ENCODE assay signal across 15 mouse cellular contexts in the genomic region with DNA sequence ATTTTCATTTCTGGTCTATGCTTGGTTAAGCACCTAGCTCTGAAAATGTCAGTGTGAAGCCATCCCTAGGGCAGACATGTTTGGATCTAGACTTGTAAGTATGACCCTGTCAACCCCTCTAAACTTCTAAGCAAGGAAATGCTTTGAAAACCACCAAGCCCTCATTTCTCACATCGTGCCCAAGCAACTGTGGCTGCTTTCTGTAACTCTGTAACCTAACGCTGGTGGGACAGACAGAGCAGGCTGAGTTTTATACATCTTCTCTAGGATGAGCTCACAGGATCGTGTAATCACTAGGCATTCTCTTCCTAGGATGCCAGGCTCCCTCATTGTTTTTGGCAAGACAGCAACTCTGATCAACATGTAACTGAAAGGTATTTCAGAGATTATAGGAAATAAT.
"Had no signal": no experiment of that assay in that cellular context is flagged by ENCODE, and none has a peak within 500 bp of the region (broad histone marks: within the 10 kb centered on the region; RNA-seq: fewer than 3 reads in every experiment).

No protein-coding gene starts in this region.

- H3K4me2 ChIP-seq: lung, embryonic 14.5 days; midbrain, embryonic 12.5 days; neural tube, embryonic 12.5 days had no signal

- H3K36me3 ChIP-seq: midbrain, embryonic 10.5 days; midbrain, embryonic 12.5 days; neural tube, embryonic 12.5 days had no signal

- H3K4me1 ChIP-seq: midbrain, embryonic 10.5 days; midbrain, embryonic 12.5 days; neural tube, embryonic 12.5 days had no signal

- H3K9me3 ChIP-seq: midbrain, embryonic 10.5 days; midbrain, embryonic 12.5 days; neural tube, embryonic 12.5 days had no signal

- H3K4me3 ChIP-seq: midbrain, embryonic 10.5 days; midbrain, embryonic 12.5 days; neural tube, embryonic 12.5 days had no signal

- H3K9ac ChIP-seq: lung, embryonic 14.5 days; midbrain, embryonic 12.5 days; neural tube, embryonic 12.5 days had no signal

- DNase-seq: lung, adult 18-20 months; lung, embryonic 14.5 days; lung, postnatal 10 days; lung, postnatal 4 days; midbrain, embryonic 14.5 days; right cerebral cortex, postnatal 25 days; right cerebral cortex, postnatal 4 days; spleen, adult 18-20 months; thymus, adult 18-20 months; thymus, postnatal 14 days; thymus, postnatal 36 days had no signal

- H3K27ac ChIP-seq: midbrain, embryonic 10.5 days; midbrain, embryonic 12.5 days; neural tube, embryonic 12.5 days had no signal

- H3K27me3 ChIP-seq: midbrain, embryonic 12.5 days; neural tube, embryonic 12.5 days had no signal

- ATAC-seq: midbrain, embryonic 16.5 days had no signal
